Mouse (Mus musculus): ENCODE measurements around the gene Eno1.

DNA sequence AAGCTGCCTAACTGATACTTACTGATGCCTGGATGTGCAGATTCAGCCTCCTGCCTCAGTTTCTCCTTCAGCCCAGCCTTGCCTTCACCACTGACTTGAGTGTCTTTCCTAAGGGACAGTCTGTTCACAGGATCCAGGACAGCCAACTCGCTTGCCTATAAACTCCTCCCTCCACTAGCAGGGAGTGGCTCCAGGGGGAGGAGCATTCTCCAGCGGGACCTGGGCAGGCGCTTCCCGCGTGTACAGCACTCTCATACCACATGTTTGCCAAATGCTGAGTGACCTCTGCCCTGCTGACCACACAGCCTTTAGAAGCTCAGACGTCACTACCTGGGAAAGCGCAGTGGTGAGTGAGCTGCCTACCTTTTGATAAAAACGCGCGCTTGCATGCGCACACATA lies 15.9 kb upstream of the Eno1 start:
- TF ChIP-seq CTCF (IDR thresholded peaks at IDR 0.05) = no peak
- TF ChIP-seq EP300 (IDR thresholded peaks at IDR 0.05) = no peak
